Mouse (Mus musculus): ENCODE data around the gene Hacl1. TPM values are rescaled to one million over a fixed set of nuclear protein-coding genes. Genes with fewer than 3 reads are reported as not detected.
A peak's percentile ranks its signal among the peaks of the same experiment; 100 is the strongest.

Hacl1 gene
- total RNA-seq, 4 experiments from 2014 or later, result 5.9 to 7.6 (median 6.4) TPM

DNA sequence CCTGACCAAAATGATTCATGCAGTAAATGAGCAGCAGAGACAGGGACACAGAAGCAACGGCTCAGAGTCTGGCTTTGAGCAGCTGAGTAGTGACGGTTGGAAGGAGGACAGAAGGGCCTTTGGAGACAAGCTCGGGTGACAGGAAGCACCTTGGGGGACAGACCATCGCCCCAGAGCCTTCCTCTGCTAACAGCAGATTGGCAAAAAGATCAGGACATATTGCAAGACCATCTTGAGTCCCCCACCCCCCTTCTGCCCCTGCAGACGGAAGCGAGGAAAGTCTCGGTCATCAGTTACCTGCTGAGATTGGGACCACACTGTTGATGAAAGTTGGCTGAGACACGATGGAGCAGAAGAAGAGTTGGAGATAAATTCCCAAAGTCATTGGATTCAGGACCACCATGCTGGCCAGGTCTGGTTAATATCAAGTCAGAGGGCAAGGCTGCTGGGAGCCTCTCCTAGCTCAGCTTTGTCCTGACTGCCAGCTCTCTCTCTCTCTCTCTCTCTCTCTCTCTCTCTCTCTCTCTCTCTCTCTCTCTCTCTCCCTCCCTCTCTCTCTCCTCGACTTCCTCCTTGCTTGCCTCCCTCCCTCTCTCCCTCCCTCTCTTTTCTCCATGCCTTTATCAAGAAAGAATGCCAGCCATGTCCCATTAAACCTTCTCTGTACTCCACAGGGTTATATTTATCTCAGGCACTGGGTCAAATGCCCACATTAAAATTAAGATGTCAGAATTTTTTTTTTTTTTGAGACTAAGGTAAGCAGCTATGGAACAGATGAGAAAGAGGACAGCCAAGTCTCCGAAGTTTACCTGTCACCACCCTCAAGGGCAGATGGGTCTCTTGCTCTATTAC, 64.0 kb downstream of the Hacl1 start:
- DNase-seq (ENCODE audit: low spot score in 2 of 2), result no peak

GRCm38 (mm10) chr14:31575866-31576265, 65.2 kb downstream of the Hacl1 start:
- peak in 1 of 2 experiments; percentile 30 for DNase-seq (ENCODE audit: low spot score in 2 of 2)

GRCm38 (mm10) chr14:31574903-31575665, 66.0 kb downstream of the Hacl1 start:
- no peak for DNase-seq (ENCODE audit: low spot score in 2 of 2)

- no peak for DNase-seq (ENCODE audit: low spot score in 2 of 2)
These were observed 68.4 kb downstream of the Hacl1 start for GRCm38 (mm10) chr14:31572561-31573175.

DNA sequence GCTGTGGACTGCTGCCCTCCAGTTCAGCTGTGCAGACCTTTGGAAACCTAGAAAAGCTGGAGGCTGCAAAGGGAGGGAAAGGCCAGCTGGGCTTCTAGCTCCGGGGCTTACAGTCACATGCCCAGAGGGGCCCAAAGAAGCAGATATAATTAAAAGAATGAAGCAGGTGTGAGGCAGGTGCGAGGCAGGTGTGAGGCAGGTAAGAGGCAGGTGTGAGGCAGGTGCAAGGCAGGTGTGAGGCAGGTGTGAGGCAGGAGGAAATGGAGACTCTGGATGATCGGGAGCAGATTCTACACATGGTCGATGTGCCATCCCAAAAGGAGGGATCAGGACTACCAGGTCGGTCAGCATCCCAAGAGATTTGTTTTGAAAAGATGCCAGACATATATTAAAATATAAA, 69.7 kb downstream of the Hacl1 start:
- DNase-seq (ENCODE audit: low spot score in 2 of 2), result no peak

DNA sequence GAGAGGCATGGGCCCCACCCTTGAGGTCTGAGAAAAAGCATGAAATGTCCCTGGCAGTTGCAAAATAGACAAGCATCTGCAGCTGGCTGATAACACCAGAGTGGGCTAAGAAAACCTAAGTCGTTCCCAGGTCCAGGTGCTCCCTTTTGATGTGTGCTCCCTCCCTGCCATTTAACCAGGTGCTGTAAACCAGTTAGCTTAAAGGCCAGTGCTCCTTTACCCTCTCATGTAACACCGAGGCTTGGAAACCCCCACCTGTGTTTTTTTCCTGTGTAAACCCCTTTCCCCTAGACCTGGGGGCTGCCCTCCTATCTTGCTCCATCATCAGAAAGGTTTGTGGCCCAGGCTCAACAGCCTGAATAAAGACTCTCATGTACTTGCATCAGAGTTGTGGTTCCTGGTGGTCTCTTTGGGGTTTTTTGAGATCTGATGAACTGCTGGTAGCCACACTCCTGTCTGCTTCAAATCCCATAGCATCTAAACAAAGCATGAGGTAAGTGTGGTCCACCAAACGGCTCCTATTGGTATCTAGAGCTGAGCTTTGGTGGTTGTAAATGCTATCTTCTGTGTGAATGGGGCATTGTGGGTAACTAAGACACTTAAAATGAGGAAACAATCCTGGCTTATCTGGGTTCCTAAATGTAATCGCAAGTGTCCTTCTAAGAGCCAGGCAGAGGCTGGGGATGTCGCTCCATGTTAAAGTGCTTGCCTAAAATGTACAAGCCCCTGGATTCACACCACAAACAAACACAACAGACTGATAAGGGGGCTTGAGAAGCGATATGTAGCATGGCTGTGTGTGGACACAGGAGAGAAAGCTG, 70.7 kb downstream of the Hacl1 start:
- DNase-seq (ENCODE audit: low spot score in 2 of 2), result no peak

DNA sequence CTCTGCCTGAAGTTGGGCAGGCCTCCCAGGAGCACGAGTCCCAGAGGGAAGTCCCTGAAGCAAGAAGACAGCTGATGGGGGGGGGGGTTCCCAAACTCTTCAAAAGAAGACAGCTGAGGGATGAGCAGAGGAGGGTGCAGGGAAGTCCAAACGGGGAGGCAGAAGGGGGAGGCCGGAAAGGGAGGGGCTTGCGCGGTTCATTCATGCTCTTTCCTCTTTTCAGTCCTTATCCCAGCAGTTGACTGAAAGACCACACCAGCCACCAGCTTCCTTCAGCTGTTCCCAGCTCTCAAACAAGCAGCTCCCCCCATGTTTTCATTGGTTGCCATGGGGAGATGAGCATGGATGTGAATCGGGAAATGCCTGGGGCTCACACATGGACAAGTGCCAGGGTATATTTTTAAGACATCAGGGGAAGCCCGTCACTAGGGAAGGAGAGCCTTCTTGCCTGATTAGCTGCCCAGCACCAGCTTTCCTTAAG, 71.9 kb downstream of the Hacl1 start:
- DNase-seq (ENCODE audit: low spot score in 2 of 2), result no peak

DNA sequence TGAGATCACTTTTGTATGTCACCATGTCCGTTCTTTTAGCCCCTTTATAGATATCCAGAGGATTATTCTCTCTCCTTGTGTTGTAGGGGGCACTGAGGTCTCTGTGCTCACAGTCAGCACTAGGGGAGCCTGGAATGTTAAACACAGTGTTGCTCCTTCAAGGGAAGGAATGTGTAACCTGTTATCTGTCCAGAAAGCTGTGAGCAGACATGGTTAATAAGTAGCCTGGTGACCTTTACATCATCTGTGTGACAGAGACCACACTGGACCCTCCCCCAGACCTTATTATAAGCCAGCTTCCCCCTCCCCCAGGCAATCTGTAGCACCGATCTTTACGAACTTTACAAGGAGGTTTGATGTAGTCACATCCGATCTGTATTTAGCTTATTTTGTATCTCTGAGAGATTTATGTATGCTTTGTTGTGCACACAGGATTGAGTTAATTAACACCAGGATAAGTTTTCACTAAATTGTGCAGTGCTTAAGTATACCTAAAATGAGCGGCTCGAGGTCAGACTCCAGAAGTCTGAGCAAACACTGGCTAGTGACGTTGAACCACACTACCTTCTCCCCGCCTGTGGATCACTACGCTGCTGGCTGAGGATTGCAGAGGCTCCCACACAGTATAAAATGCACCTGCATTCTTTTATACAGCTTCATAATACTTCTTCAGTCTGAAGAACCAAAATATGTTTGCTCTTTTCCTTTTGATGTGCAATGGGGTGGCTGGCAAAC, 75.4 kb downstream of the Hacl1 start:
- no peak for DNase-seq (ENCODE audit: low spot score in 2 of 2)

GRCm38 (mm10) chr14:31564452-31565179, 76.5 kb downstream of the Hacl1 start:
- DNase-seq (ENCODE audit: low spot score in 2 of 2), result peak in 1 of 2 experiments; percentile 22

DNA sequence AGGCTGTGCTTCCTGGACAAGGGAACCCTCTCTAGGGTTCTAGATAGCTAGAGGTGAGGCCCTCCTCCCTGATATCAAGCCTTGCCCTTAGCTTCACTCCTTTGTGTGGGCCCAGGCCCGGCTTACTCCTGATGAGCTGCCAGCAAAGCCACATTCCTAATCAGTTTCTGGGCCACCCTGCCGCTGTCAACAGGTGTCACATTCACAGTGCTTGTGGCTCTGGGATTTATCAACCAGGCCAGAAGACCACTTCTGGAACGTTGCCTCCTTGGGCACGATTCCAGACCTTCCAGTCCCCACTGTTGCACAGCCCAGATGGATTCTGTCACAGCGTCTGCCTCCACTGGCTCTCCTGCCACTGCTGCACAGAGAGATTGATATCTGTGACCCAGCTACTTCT, 80.2 kb downstream of the Hacl1 start:
- no peak for DNase-seq (ENCODE audit: low spot score in 2 of 2)

DNA sequence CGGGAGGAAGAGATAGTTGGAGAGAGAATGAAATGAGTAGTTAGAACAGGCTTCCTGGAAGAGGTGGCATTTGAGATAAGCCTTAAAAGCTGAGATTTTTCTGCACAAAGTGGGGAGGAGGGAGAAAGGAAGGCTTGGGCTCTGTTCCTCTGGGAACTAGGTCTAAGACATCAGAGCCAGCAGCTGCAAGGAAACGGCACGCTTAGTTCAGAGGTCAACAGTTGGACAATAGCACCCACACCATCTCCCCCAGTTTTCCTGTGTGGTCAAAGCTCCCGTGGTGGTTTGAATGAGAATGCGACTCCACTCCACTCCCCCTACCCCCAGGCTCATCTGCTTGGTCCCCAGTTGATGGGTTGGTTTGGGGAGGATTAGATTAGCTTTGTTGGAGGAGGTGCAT, 81.9 kb downstream of the Hacl1 start:
- no peak for DNase-seq (ENCODE audit: low spot score in 2 of 2)

- DNase-seq (ENCODE audit: low spot score in 2 of 2), result no peak
These were observed 83.3 kb downstream of the Hacl1 start for GRCm38 (mm10) chr14:31557784-31558183.

- peak; percentile 45 to 72 for DNase-seq (ENCODE audit: low spot score in 2 of 2)
These were observed 83.8 kb downstream of the Hacl1 start for GRCm38 (mm10) chr14:31557273-31557672.

GRCm38 (mm10) chr14:31556526-31557260, 84.4 kb downstream of the Hacl1 start:
- no peak for DNase-seq (ENCODE audit: low spot score in 2 of 2)

GRCm38 (mm10) chr14:31555963-31556434, 85.1 kb downstream of the Hacl1 start:
- peak; percentile 70 to 85 for DNase-seq (ENCODE audit: low spot score in 2 of 2)

- DNase-seq (ENCODE audit: low spot score in 2 of 2), result no peak
These were observed 86.1 kb downstream of the Hacl1 start for GRCm38 (mm10) chr14:31555021-31555420.

Data from gastrocnemius, adult 8-10 months (tissue).